Mouse (Mus musculus) hindbrain, embryonic 13.5 days (tissue): ENCODE data around the gene Prpf3. TPM values are rescaled to one million over a fixed set of nuclear protein-coding genes. Genes with fewer than 3 reads are reported as not detected.
"Not testable (repeated sequence)": the region's sequence is repeated elsewhere in the genome, so short reads cannot be mapped to it uniquely, and the experiment has no call there.

ENCODE experiments used
- ATAC-seq: fragments of 200-750 bp; cut with Nextera tagmentation; 2 replicates; pipeline ENCODE4 v1.8.0; 2017; ENCODE audit warnings: moderate TSS enrichment; ENCODE audit not compliant: low FRiP score
- H3K27ac ChIP-seq: fragments of 300-500 bp; sonication (generic); 2 replicates; pipeline ENCODE4 v1.5.1; 2015; ENCODE audit warnings: inconsistent platforms, mild to moderate bottlenecking, moderate library complexity
- H3K27me3 ChIP-seq: fragments of 300-500 bp; sonication (generic); 2 replicates; pipeline ENCODE4 v1.6.1; 2015; ENCODE audit warnings: mild to moderate bottlenecking, inconsistent platforms
- H3K36me3 ChIP-seq: fragments of 300-500 bp; sonication (generic); 2 replicates; pipeline ENCODE4 v1.6.1; 2015; ENCODE audit warnings: mild to moderate bottlenecking, inconsistent platforms
- H3K4me1 ChIP-seq: fragments of 300-500 bp; sonication (generic); replicated peaks from 2 replicates; pipeline ENCODE4 v1.6.1; 2015; ENCODE audit warnings: inconsistent platforms
- H3K4me2 ChIP-seq: fragments of 300-500 bp; sonication (generic); 2 replicates; pipeline ENCODE4 v1.6.1; 2015; ENCODE audit warnings: inconsistent platforms, mild to moderate bottlenecking, moderate library complexity
- H3K4me3 ChIP-seq: fragments of 300-500 bp; sonication (generic); 2 replicates; pipeline ENCODE4 v1.5.1; 2015; ENCODE audit warnings: mild to moderate bottlenecking, inconsistent platforms
- H3K9ac ChIP-seq: fragments of 300-500 bp; sonication (generic); 2 replicates; pipeline ENCODE4 v1.6.1; 2015; ENCODE audit warnings: mild to moderate bottlenecking, inconsistent platforms
- H3K9me3 ChIP-seq: fragments of 300-500 bp; sonication (generic); 2 replicates; pipeline ENCODE4 v1.6.1; 2016; ENCODE audit warnings: inconsistent platforms
- WGBS: fragments of 180-500 bp; shearing (Covaris S2); methylation state at CpG from one replicate; pipeline ENCODE4 v1.1.7; 2015; 5-methylcytosine and 5-hydroxymethylcytosine counted together
- polyA plus RNA-seq: library from polyadenylated mRNA; unstranded; fragments of >200 nt; fragmentation: Nextera tagmentation; extraction: Ambion mirVana; gene quantifications from 2 replicates; pipeline ENCODE4 v1.2.1, GENCODE M21; 2015

Prpf3 gene
- polyA plus RNA-seq, result 36.6 and 39.7 TPM in 2 replicates

- H3K4me1 ChIP-seq, result peaks cover 12% of the 10 kb centered on the region
- no peaks in the 10 kb centered on the region for H3K27me3 ChIP-seq
- H3K36me3 ChIP-seq, result peaks cover 26% of the 10 kb centered on the region
- H3K4me3 ChIP-seq, result peak within 1 kb of the TSS; percentile 86
- H3K9me3 ChIP-seq, result no peaks in the 10 kb centered on the region
- H3K27ac ChIP-seq, result peak within 1 kb of the TSS; percentile 83
- H3K9ac ChIP-seq, result peak within 1 kb of the TSS; percentile 82
- peak within 1 kb of the TSS; percentile 74 for H3K4me2 ChIP-seq
- ATAC-seq, result peak; percentile 99
- under 1% methylated on average over 54 of the region's 56 CpGs for WGBS
Measured at GRCm38 (mm10) chr3:95855502-95856089, at the start of gene Prpf3. Gene Prpf3, minus strand, starts transcription at chr3:95855885.

DNA sequence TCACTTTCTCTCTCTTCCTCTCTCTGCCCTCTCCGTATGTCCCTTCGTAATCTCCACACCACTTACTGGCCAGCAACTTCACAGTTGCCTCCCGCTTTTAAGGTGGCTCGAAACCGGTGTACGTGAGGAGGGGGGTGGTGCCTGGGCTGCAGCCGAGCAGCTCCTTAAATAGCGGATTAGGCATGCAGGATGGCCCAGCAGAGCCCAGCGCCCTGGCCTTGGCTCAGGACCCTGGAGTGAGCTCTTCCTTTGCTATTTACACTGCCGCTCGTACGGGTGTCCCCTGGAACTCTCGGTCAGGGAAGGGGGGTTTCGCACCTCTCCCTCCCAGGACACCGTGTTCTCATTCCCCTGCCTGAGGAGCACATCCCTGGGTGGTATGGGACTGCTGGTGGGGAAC lies 48.9 kb upstream of the Prpf3 start, which contains the start of gene Car14:
Gene Car14, minus strand, starts transcription at position 124 of the 400 bp plus-strand sequence.
- ATAC-seq, result no peak
- Histone ChIP-seq H3K4me2 (peak within 1 kb of the TSS; percentile 74), H3K27ac (0 out of 2 replicates have a peak within 1 kb of the TSS, but pooled peaks have one; percentile 9), H3K9ac (peak within 1 kb of the TSS; percentile 63), H3K4me3 (peak within 1 kb of the TSS; percentile 37), H3K27me3 (peaks cover 38% of the 10 kb centered on the region), H3K9me3 (no peaks in the 10 kb centered on the region), H3K36me3 (no peaks in the 10 kb centered on the region), H3K4me1 (peaks cover 31% of the 10 kb centered on the region)
- under 1% methylated on average over 15 of the region's 15 CpGs for WGBS

DNA sequence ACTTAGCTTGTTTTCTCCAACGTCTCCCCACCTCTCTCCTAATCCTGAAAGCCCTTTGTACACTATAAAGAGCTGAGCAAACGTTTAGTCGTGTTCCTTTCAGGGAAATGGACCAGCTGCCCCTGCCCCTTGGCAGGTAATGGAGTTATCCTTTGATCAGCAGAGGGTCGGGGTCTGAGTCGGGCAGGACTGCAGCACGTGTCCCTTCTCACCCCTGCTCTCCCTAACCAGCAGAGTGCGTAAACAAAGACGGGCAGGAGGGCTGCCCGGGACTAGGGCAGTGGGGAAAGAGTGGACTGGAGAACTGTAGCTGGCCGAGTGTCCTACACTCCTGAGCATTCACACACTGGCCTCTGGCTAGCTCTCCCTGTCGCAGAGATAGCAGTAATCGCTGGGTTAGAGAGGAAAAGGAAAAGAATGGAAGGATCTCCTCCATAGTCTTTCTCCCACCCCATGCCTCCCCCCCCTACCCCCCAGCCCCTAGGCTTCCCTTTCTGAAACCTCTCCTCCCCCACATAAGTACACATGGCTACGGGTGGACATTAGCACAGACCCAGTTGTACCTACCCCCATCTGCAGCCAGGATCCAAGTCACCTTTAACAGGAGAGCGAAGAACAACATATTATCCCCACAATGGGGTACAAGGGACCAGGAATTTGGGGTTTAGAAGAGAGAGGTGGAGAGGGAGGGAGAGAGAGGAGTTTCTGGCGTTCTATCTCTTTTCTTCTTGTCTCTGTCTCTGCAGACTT lies 48.2 kb upstream of the Prpf3 start:
- Histone ChIP-seq H3K9ac (peak overlapping the region; percentile 63; the same call in 1 of the 2 replicates), H3K36me3 (no peaks in the 10 kb centered on the region), H3K27ac (0 out of 2 replicates have a peak overlapping the region, but pooled peaks have one; percentile 9), H3K4me3 (peak overlapping the region; percentile 37), H3K4me2 (peak overlapping the region; percentile 74), H3K4me1 (peaks cover 31% of the 10 kb centered on the region), H3K27me3 (peaks cover 38% of the 10 kb centered on the region), H3K9me3 (no peaks in the 10 kb centered on the region)
- no peak for ATAC-seq
- 1% methylated on average over 15 of the region's 15 CpGs for WGBS

DNA sequence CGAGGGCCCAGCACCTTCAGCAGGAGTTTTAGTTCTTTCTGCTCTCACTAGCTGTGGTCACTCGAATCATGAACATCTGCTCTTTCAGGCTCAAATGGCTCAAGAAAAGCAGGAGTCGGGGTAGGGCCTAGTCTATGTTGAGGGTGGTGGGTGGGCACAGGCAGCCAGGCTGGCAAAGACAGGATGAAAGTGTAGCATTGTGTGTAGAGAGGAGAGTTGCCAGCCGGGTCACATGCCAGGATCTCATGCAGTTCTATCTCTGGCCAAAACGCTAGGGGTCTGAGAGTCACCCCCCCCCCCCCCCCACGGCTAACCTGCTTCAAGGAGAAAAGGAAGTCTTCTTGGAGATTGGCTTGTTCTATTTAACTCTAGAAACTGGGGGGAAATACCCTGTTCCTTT lies 47.0 kb upstream of the Prpf3 start:
- Histone ChIP-seq H3K4me1 (peaks cover 31% of the 10 kb centered on the region), H3K4me3 (no peak overlapping the region), H3K27ac (no peak overlapping the region), H3K9me3 (no peaks in the 10 kb centered on the region), H3K27me3 (peaks cover 36% of the 10 kb centered on the region), H3K36me3 (peaks cover 4% of the 10 kb centered on the region; the same call in 1 of the 2 replicates), H3K9ac (no peak overlapping the region), H3K4me2 (no peak overlapping the region)
- 29% methylated on average over 6 of the region's 6 CpGs for WGBS
- no peak for ATAC-seq

- Histone ChIP-seq H3K4me2 (no peak overlapping the region), H3K27ac (no peak overlapping the region), H3K27me3 (peaks cover 32% of the 10 kb centered on the region), H3K36me3 (peaks cover 5% of the 10 kb centered on the region; the same call in 1 of the 2 replicates), H3K9ac (0 out of 2 replicates have a peak overlapping the region, but pooled peaks have one; percentile 25), H3K9me3 (no peaks in the 10 kb centered on the region), H3K4me1 (peaks cover 31% of the 10 kb centered on the region), H3K4me3 (no peak overlapping the region)
- no peak for ATAC-seq
Measured at GRCm38 (mm10) chr3:95902373-95902625, 46.6 kb upstream of the Prpf3 start.

DNA sequence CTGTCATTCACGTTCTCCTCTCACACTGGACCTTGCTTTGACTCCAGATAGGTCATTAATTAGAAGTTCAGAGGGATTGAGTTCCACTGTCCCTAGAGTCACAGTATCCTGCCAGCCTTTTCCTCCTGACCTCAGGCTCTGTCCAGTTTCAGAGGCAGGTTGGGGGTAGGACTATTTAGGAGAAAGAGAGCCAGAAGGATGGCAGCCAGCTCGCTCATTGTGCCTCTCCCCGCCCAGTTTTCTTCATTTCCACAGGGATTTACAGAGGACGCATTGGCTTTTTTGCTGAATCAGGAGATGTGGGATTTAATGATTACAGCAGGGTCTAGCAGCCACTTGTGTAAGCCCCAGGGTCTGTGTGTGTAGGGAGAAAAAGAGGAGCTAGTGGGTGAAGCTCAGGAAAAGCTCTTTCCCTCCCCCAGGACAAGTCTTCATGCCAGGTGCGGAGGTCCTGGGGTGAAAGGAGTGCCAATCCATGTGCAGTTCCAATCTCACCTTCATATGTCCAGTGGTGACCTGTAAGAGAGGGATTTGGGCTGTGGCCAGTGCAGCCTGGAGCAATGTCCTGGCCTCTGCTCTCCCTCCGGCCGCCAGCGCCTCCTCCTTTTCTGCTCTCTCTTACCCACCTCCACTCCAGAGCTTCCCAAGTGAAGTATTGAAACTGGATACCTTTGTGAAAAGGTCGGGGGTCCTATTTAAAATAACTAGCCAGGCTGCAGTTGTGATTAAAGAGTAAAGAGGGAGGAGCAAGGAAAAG lies 46.1 kb upstream of the Prpf3 start:
- Histone ChIP-seq H3K9ac (peak overlapping the region; percentile 25; the same call in 1 of the 2 replicates), H3K9me3 (no peaks in the 10 kb centered on the region), H3K4me1 (peaks cover 30% of the 10 kb centered on the region), H3K27ac (peak overlapping the region; percentile 53; the same call in 1 of the 2 replicates), H3K4me2 (no peak overlapping the region), H3K36me3 (peaks cover 5% of the 10 kb centered on the region; the same call in 1 of the 2 replicates), H3K27me3 (peaks cover 29% of the 10 kb centered on the region), H3K4me3 (no peak overlapping the region)
- no peak for ATAC-seq
- WGBS, result 71% methylated on average over 9 of the region's 9 CpGs

DNA sequence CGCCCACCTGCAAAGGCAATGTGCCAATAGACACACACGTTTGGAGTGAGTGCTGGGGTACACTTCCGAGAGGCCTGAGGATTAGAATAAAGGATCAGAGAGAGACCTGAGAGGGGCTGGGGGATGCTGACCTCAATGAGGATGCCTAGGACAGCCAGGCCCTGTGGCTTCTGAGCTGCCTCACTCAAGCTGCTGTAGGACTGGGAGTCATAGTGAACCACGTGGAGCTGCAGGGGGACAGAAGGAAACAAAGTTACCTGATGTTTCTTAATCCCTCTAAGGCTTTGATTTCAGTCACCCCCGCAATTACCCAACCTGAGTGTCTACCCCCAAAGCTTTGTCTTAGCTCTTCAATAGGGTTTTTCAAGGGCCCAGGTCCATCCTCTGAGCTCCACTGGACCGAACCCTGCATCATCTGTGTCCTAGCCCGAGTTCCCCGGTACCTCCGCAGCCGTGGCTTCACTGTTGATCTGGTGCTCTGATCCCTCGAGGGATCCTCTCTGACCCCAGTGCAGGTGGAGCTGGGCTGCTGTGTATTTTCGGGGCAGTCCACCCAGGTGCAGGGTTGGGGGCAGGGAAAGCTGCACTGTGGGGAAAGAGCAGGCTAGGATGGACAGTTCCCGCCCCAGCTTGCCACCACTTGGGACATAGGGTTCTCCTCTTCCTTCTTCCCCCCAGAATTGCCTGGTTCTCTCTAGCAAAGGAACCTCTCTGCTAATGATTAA lies 44.3 kb upstream of the Prpf3 start:
- no peak overlapping the region for H3K4me3 ChIP-seq
- 81% methylated on average over 13 of the region's 13 CpGs for WGBS
- H3K9ac ChIP-seq, result no peak overlapping the region
- H3K27me3 ChIP-seq, result peaks cover 22% of the 10 kb centered on the region
- no peak overlapping the region for H3K4me2 ChIP-seq
- no peak for ATAC-seq
- peaks cover 23% of the 10 kb centered on the region for H3K4me1 ChIP-seq
- H3K36me3 ChIP-seq, result peaks cover 5% of the 10 kb centered on the region; the same call in 1 of the 2 replicates
- no peak overlapping the region for H3K27ac ChIP-seq
- H3K9me3 ChIP-seq, result no peaks in the 10 kb centered on the region

DNA sequence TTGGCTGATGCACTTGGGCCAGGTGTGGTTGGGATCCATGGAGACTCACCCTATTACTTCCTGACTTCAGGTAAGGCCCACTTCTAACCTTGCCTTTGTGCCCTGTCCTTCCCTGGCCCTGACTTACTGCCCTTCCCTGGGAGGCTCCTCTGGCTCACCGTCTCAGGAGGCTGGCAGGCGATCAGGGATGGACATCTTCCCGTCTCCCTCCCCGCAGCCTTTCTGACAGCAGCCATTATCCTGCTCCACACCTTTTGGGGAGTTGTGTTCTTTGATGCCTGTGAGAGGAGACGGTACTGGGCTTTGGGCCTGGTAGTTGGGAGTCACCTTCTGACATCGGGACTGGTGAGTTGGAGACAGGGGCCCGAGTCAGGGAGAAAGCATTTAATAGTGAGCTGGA lies 39.8 kb upstream of the Prpf3 start:
- Histone ChIP-seq H3K4me2 (peak overlapping the region; percentile 89), H3K9ac (0 out of 2 replicates have a peak overlapping the region, but pooled peaks have one; percentile 24)
- ATAC-seq, result not testable (repeated sequence)

DNA sequence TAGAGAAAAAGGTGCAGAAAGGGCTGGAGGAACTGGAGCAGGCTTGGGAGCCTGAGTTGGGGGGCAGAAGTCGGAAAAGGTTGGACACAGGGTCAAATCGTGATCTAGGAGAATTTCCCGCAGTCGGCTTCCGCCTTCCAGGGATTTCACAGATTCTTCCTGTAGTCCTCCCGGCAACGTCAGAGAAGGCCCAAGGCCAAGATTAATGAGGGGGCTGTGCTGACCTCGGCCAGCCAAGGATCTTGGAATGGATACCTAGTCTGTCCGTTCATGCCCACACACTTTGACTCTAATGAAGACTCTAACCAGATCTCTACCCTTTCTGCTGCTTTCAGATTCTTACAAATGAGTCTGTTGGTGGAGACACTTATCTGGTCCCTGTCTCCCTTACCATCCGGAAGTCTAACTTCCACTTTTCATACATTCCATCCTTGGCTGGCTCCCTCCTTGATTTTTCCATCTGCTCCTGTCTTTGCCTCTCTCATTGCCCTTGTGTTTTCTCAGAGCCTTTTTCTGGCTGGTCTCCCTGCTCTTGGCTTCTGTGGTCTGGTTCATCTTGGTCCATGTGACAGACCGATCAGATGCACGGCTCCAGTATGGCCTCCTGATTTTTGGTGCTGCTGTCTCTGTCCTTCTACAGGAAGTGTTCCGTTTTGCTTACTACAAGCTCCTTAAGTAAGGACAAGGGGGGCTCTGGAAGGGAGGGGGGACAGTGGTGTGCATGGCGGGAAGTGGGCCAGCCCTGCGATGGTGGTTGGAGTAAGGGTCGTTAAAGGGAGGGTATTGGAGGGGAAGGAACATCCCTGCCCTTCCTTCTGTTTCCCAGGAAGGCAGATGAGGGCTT lies 38.9 kb upstream of the Prpf3 start:
- Histone ChIP-seq H3K9ac (peak overlapping the region; percentile 88), H3K36me3 (peaks cover 5% of the 10 kb centered on the region; the same call in 1 of the 2 replicates), H3K27ac (peak overlapping the region; percentile 76), H3K27me3 (peaks cover 6% of the 10 kb centered on the region; the same call in 1 of the 2 replicates), H3K9me3 (no peaks in the 10 kb centered on the region), H3K4me1 (peaks cover 31% of the 10 kb centered on the region), H3K4me2 (peak overlapping the region; percentile 89), H3K4me3 (peak overlapping the region; percentile 69)
- ATAC-seq, result no peak
- 18% methylated on average over 16 of the region's 16 CpGs for WGBS

More for the DNA sequence above, 39.8 kb upstream of the Prpf3 start:
- not testable (repeated sequence) for H3K9me3 ChIP-seq, H3K36me3 ChIP-seq, H3K27ac ChIP-seq, H3K27me3 ChIP-seq
- Histone ChIP-seq H3K4me3 (0 out of 2 replicates have a peak overlapping the region, but pooled peaks have one; percentile 8), H3K4me1 (peaks cover 31% of the 10 kb centered on the region)
- WGBS, result 91% methylated on average over 7 of the region's 7 CpGs

GRCm38 (mm10) chr3:95893606-95894316 lies 38.1 kb upstream of the Prpf3 start, which contains the start of gene Aph1a:
Gene Aph1a, plus strand, starts transcription at chr3:95893969.
- not testable (repeated sequence) for H3K9me3 ChIP-seq, H3K27me3 ChIP-seq, H3K36me3 ChIP-seq
- ATAC-seq, result peak; percentile 96
- Histone ChIP-seq H3K4me2 (peak within 1 kb of the TSS; percentile 89), H3K4me1 (peaks cover 31% of the 10 kb centered on the region), H3K27ac (peak within 1 kb of the TSS; percentile 79), H3K4me3 (peak within 1 kb of the TSS; percentile 69), H3K9ac (peak within 1 kb of the TSS; percentile 88)
- WGBS, result under 1% methylated on average over 25 of the region's 43 CpGs
